Mouse (Mus musculus) heart, postnatal 0 days (tissue): ENCODE measurements at regions not wholly inside any gene's neighbourhood (a gene's known extent, or its start where the extent isn't known, plus 50 kb on each side); places are given as distances from the start of the nearest gene placed in this dataset.

Experiments used
- CTCF ChIP-seq: IDR thresholded peaks from 2 replicates; pipeline ENCODE4 v1.5.1; 2016; ENCODE audit warnings: antibody characterized with exemption, control low read depth, low read depth
- EP300 ChIP-seq: IDR thresholded peaks from 2 replicates; pipeline ENCODE4 v1.6.1; 2016; ENCODE audit warnings: antibody characterized with exemption, low read depth

DNA sequence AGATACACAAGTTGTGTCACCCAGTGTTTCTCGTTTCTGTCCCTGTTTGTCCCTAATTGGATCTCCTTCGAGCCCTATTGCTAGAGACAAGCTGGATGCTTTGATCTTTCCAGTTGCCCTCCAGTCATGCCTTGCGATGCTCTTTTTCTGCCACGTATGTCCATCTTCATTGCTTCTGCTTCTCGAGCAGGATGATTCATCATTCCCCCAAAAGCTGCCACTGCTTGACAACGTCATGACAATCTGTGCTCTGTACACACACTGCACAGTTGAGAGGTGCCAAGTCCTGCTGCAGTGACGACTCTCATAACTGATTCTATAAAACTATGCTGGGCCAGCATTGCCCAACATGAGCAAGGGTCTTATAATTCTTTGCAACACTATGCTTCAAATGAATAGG lies 226.2 kb upstream of the Syt1 start:
- TF ChIP-seq CTCF (no peak), EP300 (no peak)
